36 mouse cellular contexts compared by ENCODE assay signal in the genomic region with DNA sequence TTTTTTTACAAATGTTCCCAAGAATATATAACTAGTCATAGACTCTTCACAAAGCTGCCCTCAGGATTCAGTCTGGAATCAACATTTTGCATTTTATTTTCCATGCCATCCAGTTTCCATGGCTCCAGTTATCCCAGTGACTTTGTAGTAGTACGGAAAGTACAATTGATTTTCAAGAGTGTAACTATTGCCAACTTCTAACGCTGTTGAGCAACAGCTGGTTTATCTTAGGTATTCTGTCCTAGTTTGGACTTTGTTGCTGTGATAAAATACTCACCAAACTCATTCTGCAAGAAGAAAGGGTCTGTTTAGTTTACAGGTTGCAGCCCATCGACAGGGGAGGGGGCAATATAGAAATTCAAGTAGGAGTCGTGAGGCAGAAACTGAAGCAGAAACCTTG. TPM values are rescaled to one million over a fixed set of nuclear protein-coding genes. Genes with fewer than 3 reads are reported as not detected.
"Had no signal": no experiment of that assay in that cellular context is flagged by ENCODE, and none has a peak within 500 bp of the region (broad histone marks: within the 10 kb centered on the region; RNA-seq: fewer than 3 reads in every experiment).

No protein-coding gene starts in this region.

- DNase-seq: heart, adult 2 months; heart, postnatal 10 days; heart, postnatal 14 days; heart, postnatal 36 days; heart, postnatal 4 days; kidney, adult 11 months; kidney, adult 18-20 months; kidney, adult 2 months; kidney, adult 8-10 months; kidney, adult 9 months; kidney, postnatal 10 days; kidney, postnatal 14 days; kidney, postnatal 25 days; kidney, postnatal 36 days; kidney, postnatal 4 days; layer of hippocampus, adult 9-11 months had no signal

- ATAC-seq: hindbrain, embryonic 16.5 days; hindbrain, postnatal 0 days; inflammation-experienced regulatory T-cells, adult 6 months; intestine, embryonic 15.5 days; intestine, embryonic 16.5 days; intestine, postnatal 0 days had no signal

- H3K4me2 ChIP-seq: heart, embryonic 11.5 days; heart, embryonic 12.5 days; heart, embryonic 13.5 days; heart, embryonic 15.5 days; hindbrain, embryonic 12.5 days; hindbrain, embryonic 13.5 days; hindbrain, embryonic 14.5 days; hindbrain, embryonic 15.5 days; intestine, embryonic 15.5 days; kidney, embryonic 15.5 days had no signal

- H3K9ac ChIP-seq: heart, embryonic 12.5 days; heart, embryonic 13.5 days; heart, embryonic 15.5 days; hindbrain, embryonic 12.5 days; hindbrain, embryonic 13.5 days; hindbrain, embryonic 14.5 days; hindbrain, embryonic 15.5 days; intestine, embryonic 15.5 days; kidney, embryonic 15.5 days had no signal

- H3K4me1 ChIP-seq: heart, embryonic 10.5 days; heart, embryonic 12.5 days; heart, embryonic 13.5 days; heart, embryonic 15.5 days; hindbrain, embryonic 10.5 days; hindbrain, embryonic 12.5 days; hindbrain, embryonic 13.5 days; hindbrain, embryonic 15.5 days; intestine, embryonic 15.5 days; kidney, embryonic 15.5 days had no signal

- H3K27me3 ChIP-seq: heart, embryonic 12.5 days; heart, embryonic 13.5 days; heart, embryonic 15.5 days; hindbrain, embryonic 12.5 days; hindbrain, embryonic 13.5 days; hindbrain, embryonic 15.5 days; intestine, embryonic 15.5 days; kidney, embryonic 15.5 days had no signal

- H3K4me3 ChIP-seq: heart, adult 2 months; heart, embryonic 10.5 days; heart, embryonic 12.5 days; heart, embryonic 13.5 days; heart, embryonic 15.5 days; hindbrain, embryonic 10.5 days; hindbrain, embryonic 12.5 days; hindbrain, embryonic 13.5 days; hindbrain, embryonic 15.5 days; intestine, embryonic 15.5 days; kidney, embryonic 15.5 days; layer of hippocampus, adult 2 months had no signal

- H3K27ac ChIP-seq: heart, adult 2 months; heart, embryonic 10.5 days; heart, embryonic 13.5 days; heart, embryonic 15.5 days; hindbrain, embryonic 10.5 days; hindbrain, embryonic 12.5 days; hindbrain, embryonic 13.5 days; hindbrain, embryonic 14.5 days; hindbrain, embryonic 15.5 days; hindbrain, postnatal 0 days; intestine, embryonic 15.5 days; kidney, embryonic 15.5 days; kidney, postnatal 0 days; layer of hippocampus, adult 2 months had no signal

- H3K36me3 ChIP-seq: heart, embryonic 10.5 days; heart, embryonic 12.5 days; heart, embryonic 13.5 days; heart, embryonic 15.5 days; hindbrain, embryonic 10.5 days; hindbrain, embryonic 12.5 days; hindbrain, embryonic 13.5 days; hindbrain, embryonic 15.5 days; intestine, embryonic 15.5 days; kidney, embryonic 15.5 days had no signal

- H3K9me3 ChIP-seq: heart, embryonic 10.5 days; heart, embryonic 12.5 days; heart, embryonic 13.5 days; heart, embryonic 15.5 days; hindbrain, embryonic 10.5 days; hindbrain, embryonic 12.5 days; hindbrain, embryonic 13.5 days; hindbrain, embryonic 15.5 days; intestine, embryonic 15.5 days; kidney, embryonic 15.5 days had no signal

RNA-seq across cellular contexts. Expression of gene Hapln1, which starts 26.7 kb away (rescaled TPM):
- total RNA-seq: hematopoietic stem cell, adult 5-6 weeks had no signal
